Mouse (Mus musculus) intestine, embryonic 16.5 days (tissue): ENCODE data around the gene Ogg1. TPM values are rescaled to one million over a fixed set of nuclear protein-coding genes. Genes with fewer than 3 reads are reported as not detected.

Experiments used
- ATAC-seq: fragments of 200-750 bp; cut with Nextera tagmentation; 2 replicates; pipeline ENCODE4 v1.8.0; 2017; ENCODE audit warnings: moderate TSS enrichment, moderate library complexity
- H3K27ac ChIP-seq: fragments of 300-500 bp; sonication (generic); 2 replicates; pipeline ENCODE4 v1.5.1; 2014; ENCODE audit warnings: mild to moderate bottlenecking, low read length
- H3K27me3 ChIP-seq: fragments of 300-500 bp; sonication (generic); replicated peaks from 2 replicates; pipeline ENCODE4 v1.6.1; 2014; ENCODE audit warnings: low read length, control low read depth, mixed read lengths; ENCODE audit not compliant: control insufficient read depth, insufficient read depth
- H3K36me3 ChIP-seq: fragments of 300-500 bp; sonication (generic); 2 replicates; pipeline ENCODE4 v1.6.1; 2014; ENCODE audit warnings: low read length, control low read depth; ENCODE audit not compliant: control insufficient read depth, insufficient read depth
- H3K4me1 ChIP-seq: fragments of 300-500 bp; sonication (generic); 2 replicates; pipeline ENCODE4 v1.6.1; 2014; ENCODE audit warnings: low read length, control low read depth, mixed read lengths; ENCODE audit not compliant: control insufficient read depth, insufficient read depth
- H3K4me2 ChIP-seq: fragments of 300-500 bp; sonication (generic); 2 replicates; pipeline ENCODE4 v1.6.1; 2014; ENCODE audit warnings: low read depth, low read length, control low read depth
- H3K4me3 ChIP-seq: fragments of 300-500 bp; sonication (generic); 2 replicates; pipeline ENCODE4 v1.5.1; 2014; ENCODE audit warnings: mild to moderate bottlenecking, low read length
- H3K9ac ChIP-seq: fragments of 300-500 bp; sonication (generic); 2 replicates; pipeline ENCODE4 v1.6.1; 2014; ENCODE audit warnings: low read depth, low read length
- H3K9me3 ChIP-seq: fragments of 300-500 bp; sonication (generic); 2 replicates; pipeline ENCODE4 v1.6.1; 2016; ENCODE audit warnings: low read length, control low read depth; ENCODE audit not compliant: control insufficient read depth
- WGBS: fragments of 180-500 bp; shearing (Covaris S2); extraction: QIAGEN DNeasy Blood & Tissue Kit; methylation state at CpG from one replicate; pipeline ENCODE4 v1.1.7; 2014; 5-methylcytosine and 5-hydroxymethylcytosine counted together
- polyA plus RNA-seq: library from polyadenylated mRNA; unstranded; fragments of >200 nt; fragmentation: Nextera tagmentation; extraction: Ambion mirVana; gene quantifications from 2 replicates; pipeline ENCODE4 v1.2.1, GENCODE M21; 2015

Gene Ogg1
- polyA plus RNA-seq, 1 experiment from 2014 or later, result 10.9 TPM

- no peak overlapping the region for H3K4me2 ChIP-seq
- no peaks in the 10 kb centered on the region for H3K4me1 ChIP-seq
- H3K4me3 ChIP-seq, result no peak overlapping the region
- WGBS, result 74% methylated on average over 6 of the region's 6 CpGs
- no peak for ATAC-seq
- no peaks in the 10 kb centered on the region for H3K9me3 ChIP-seq
- no peaks in the 10 kb centered on the region for H3K27me3 ChIP-seq
- no peak overlapping the region for H3K27ac ChIP-seq
- no peaks in the 10 kb centered on the region for H3K36me3 ChIP-seq
- H3K9ac ChIP-seq, result no peak overlapping the region
Observed at GRCm38 (mm10) chr6:113290346-113290745, 36.4 kb upstream of the Ogg1 start.

- Histone ChIP-seq H3K4me2 (no peak overlapping the region), H3K4me3 (no peak overlapping the region), H3K9ac (no peak overlapping the region), H3K4me1 (no peaks in the 10 kb centered on the region), H3K9me3 (no peaks in the 10 kb centered on the region), H3K36me3 (no peaks in the 10 kb centered on the region), H3K27ac (no peak overlapping the region), H3K27me3 (no peaks in the 10 kb centered on the region)
- WGBS, result 61% methylated on average over 5 of the region's 5 CpGs
- no peak for ATAC-seq
Observed at GRCm38 (mm10) chr6:113292938-113293337, 33.8 kb upstream of the Ogg1 start.

GRCm38 (mm10) chr6:113296046-113296445 is 30.7 kb upstream of the Ogg1 start:
- ATAC-seq, result no peak
- Histone ChIP-seq H3K36me3 (no peaks in the 10 kb centered on the region), H3K9ac (no peak overlapping the region), H3K4me1 (no peaks in the 10 kb centered on the region), H3K4me2 (no peak overlapping the region), H3K4me3 (no peak overlapping the region), H3K9me3 (no peaks in the 10 kb centered on the region), H3K27me3 (no peaks in the 10 kb centered on the region), H3K27ac (no peak overlapping the region)
- 79% methylated on average over 2 of the region's 2 CpGs for WGBS

- H3K9me3 ChIP-seq, result no peaks in the 10 kb centered on the region
- WGBS, result 65% methylated on average over 4 of the region's 4 CpGs
- H3K4me3 ChIP-seq, result no peak overlapping the region
- H3K27me3 ChIP-seq, result no peaks in the 10 kb centered on the region
- no peak overlapping the region for H3K9ac ChIP-seq
- no peak overlapping the region for H3K4me2 ChIP-seq
- H3K36me3 ChIP-seq, result no peaks in the 10 kb centered on the region
- H3K27ac ChIP-seq, result no peak overlapping the region
- ATAC-seq, result no peak
- H3K4me1 ChIP-seq, result no peaks in the 10 kb centered on the region
Observed at GRCm38 (mm10) chr6:113296639-113297038, 30.1 kb upstream of the Ogg1 start.

- no peaks in the 10 kb centered on the region for H3K9me3 ChIP-seq
- H3K27me3 ChIP-seq, result no peaks in the 10 kb centered on the region
- H3K4me3 ChIP-seq, result no peak overlapping the region
- 76% methylated on average over 5 of the region's 5 CpGs for WGBS
- no peak overlapping the region for H3K4me2 ChIP-seq
- H3K4me1 ChIP-seq, result no peaks in the 10 kb centered on the region; the same call in 1 of the 2 replicates
- H3K9ac ChIP-seq, result no peak overlapping the region
- no peak for ATAC-seq
- no peak overlapping the region for H3K27ac ChIP-seq
- H3K36me3 ChIP-seq, result no peaks in the 10 kb centered on the region
Observed at GRCm38 (mm10) chr6:113301350-113301749, 25.4 kb upstream of the Ogg1 start.

- Histone ChIP-seq H3K4me2 (no peak overlapping the region), H3K27ac (no peak overlapping the region), H3K27me3 (no peaks in the 10 kb centered on the region), H3K9me3 (no peaks in the 10 kb centered on the region), H3K4me3 (no peak overlapping the region), H3K9ac (no peak overlapping the region), H3K4me1 (no peaks in the 10 kb centered on the region; the same call in 1 of the 2 replicates), H3K36me3 (no peaks in the 10 kb centered on the region)
- ATAC-seq, result no peak
- WGBS, result 21% methylated on average over 3 of the region's 3 CpGs
Observed at GRCm38 (mm10) chr6:113302258-113302657, 24.5 kb upstream of the Ogg1 start.

GRCm38 (mm10) chr6:113306322-113306985 is 20.3 kb upstream of the Ogg1 start:
- Histone ChIP-seq H3K27me3 (no peaks in the 10 kb centered on the region), H3K4me3 (peak overlapping the region; percentile 99), H3K9me3 (no peaks in the 10 kb centered on the region), H3K36me3 (no peaks in the 10 kb centered on the region), H3K4me2 (peak overlapping the region; percentile 90), H3K27ac (peak overlapping the region; percentile 99), H3K9ac (peak overlapping the region; percentile 97), H3K4me1 (peaks cover 6% of the 10 kb centered on the region)
- WGBS, result under 1% methylated on average over 50 of the region's 50 CpGs
- peak; percentile 99 for ATAC-seq

GRCm38 (mm10) chr6:113306986-113307349 is 19.8 kb upstream of the Ogg1 start, which contains the start of gene Brpf1:
Gene Brpf1 (plus strand): TSS chr6:113307137.
- Histone ChIP-seq H3K4me1 (peaks cover 6% of the 10 kb centered on the region), H3K4me2 (peak within 1 kb of the TSS; percentile 90), H3K27ac (peak within 1 kb of the TSS; percentile 99), H3K9me3 (no peaks in the 10 kb centered on the region), H3K9ac (peak within 1 kb of the TSS; percentile 97), H3K27me3 (no peaks in the 10 kb centered on the region), H3K36me3 (no peaks in the 10 kb centered on the region), H3K4me3 (peak within 1 kb of the TSS; percentile 99)
- peak; percentile 54 for ATAC-seq
- under 1% methylated on average over 32 of the region's 32 CpGs for WGBS

- WGBS, result under 1% methylated on average over 30 of the region's 34 CpGs
- Histone ChIP-seq H3K36me3 (no peaks in the 10 kb centered on the region), H3K9me3 (no peaks in the 10 kb centered on the region), H3K9ac (peak overlapping the region; percentile 97), H3K4me3 (peak overlapping the region; percentile 99), H3K4me2 (peak overlapping the region; percentile 90), H3K27ac (peak overlapping the region; percentile 99), H3K27me3 (no peaks in the 10 kb centered on the region), H3K4me1 (peaks cover 6% of the 10 kb centered on the region)
- ATAC-seq, result no peak
Observed at GRCm38 (mm10) chr6:113307481-113308121, 19.2 kb upstream of the Ogg1 start.
